8 mouse cellular contexts compared by ENCODE assay signal in the genomic region with DNA sequence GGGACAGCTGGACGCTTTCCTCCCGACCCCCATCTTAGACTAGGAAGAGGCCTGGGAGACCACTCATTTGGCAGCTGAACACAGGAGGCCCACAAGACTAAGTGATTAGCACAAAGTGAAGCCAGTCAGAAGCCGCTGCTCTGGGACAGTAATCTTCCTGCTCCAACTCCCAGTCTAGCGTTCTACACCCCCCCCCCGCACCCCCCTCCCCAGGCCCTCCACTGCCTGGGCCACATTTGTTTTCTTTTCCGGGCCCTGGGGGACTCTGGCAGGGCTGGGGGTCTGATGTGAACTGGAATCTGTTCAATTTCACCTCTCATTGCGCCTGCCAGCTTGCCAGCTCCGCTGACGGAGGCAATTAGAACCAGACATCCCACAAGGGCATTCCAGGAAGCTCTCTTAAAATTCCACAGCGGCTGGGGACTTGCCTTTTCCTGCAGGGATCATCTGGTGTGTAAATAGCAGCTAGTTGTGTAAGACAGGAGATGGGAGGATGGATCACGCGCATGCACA.
DNase-seq lines count a peak whose midpoint lies in the region; ATAC-seq and TF ChIP-seq lines count a peak whose summit lies in the region.

No protein-coding gene starts in this region.

- H3K27me3 ChIP-seq in forebrain, postnatal 0 days (ENCODE audit: insufficient read depth, low read length) = no peaks in the 10 kb centered on the region
- H3K27me3 ChIP-seq in hindbrain, postnatal 0 days (ENCODE audit: insufficient read depth, low read length) = peaks cover 8% of the 10 kb centered on the region
- H3K27me3 ChIP-seq in liver, adult 2 months (ENCODE audit: control insufficient read depth, insufficient read depth, low read length) = no peaks in the 10 kb centered on the region
- peaks cover 58% of the 10 kb centered on the region for H3K27me3 ChIP-seq in neural tube, embryonic 12.5 days (replicated peaks)

- ATAC-seq in forebrain, postnatal 0 days = peak; percentile 62
- ATAC-seq in hindbrain, postnatal 0 days = peak; percentile 53
- ATAC-seq in neural tube, embryonic 12.5 days (ENCODE audit: low FRiP score, low read depth) = peak; percentile 63
- no peak for ATAC-seq in megakaryocyte-erythroid progenitor cell, adult 5-6 weeks (replicated peaks; ENCODE audit: low FRiP score, low TSS enrichment, poor library complexity, severe bottlenecking)

- H3K79me2 ChIP-seq in liver, adult 2 months (ENCODE audit: control insufficient read depth, insufficient read depth, low read length) = no peaks in the 10 kb centered on the region

- no peak for TF ChIP-seq CTCF in forebrain, postnatal 0 days (IDR thresholded peaks at IDR 0.05; ENCODE audit: low read depth)
- no peak for TF ChIP-seq CTCF in hindbrain, postnatal 0 days (IDR thresholded peaks at IDR 0.05; ENCODE audit: low read depth)
- no peak for TF ChIP-seq CTCF in liver, adult 2 months (IDR thresholded peaks at IDR 0.05; ENCODE audit: low read depth, low read length)

- peak; percentile 21 for DNase-seq in urinary bladder, postnatal 14 days (ENCODE audit: low spot score)
- DNase-seq in urinary bladder, postnatal 10 days (ENCODE audit: low spot score) = no peak
- peak; percentile 57 for DNase-seq in forebrain, postnatal 0 days
- peak; percentile 61 for DNase-seq in hindbrain, postnatal 0 days (ENCODE audit: low spot score)
- DNase-seq in liver, adult 2 months (ENCODE audit: extremely low read depth, low read depth, low spot score) = peak; percentile 10
- DNase-seq in thymus, postnatal 25 days = no peak

- WGBS in forebrain, postnatal 0 days = 5% methylated on average over 12 of the region's 12 CpGs
- WGBS in hindbrain, postnatal 0 days = 5% methylated on average over 12 of the region's 12 CpGs
- 53% methylated on average over 12 of the region's 12 CpGs for WGBS in liver, adult 2 months
- 7% methylated on average over 12 of the region's 12 CpGs for WGBS in neural tube, embryonic 12.5 days

- no peak overlapping the region for H3K4me3 ChIP-seq in forebrain, postnatal 0 days (ENCODE audit: low read depth, low read length)
- H3K4me3 ChIP-seq in hindbrain, postnatal 0 days (ENCODE audit: low read length) = no peak overlapping the region
- no peak overlapping the region for H3K4me3 ChIP-seq in liver, adult 2 months (ENCODE audit: insufficient read depth, low read depth, low read length)
- H3K4me3 ChIP-seq in neural tube, embryonic 12.5 days = no peak overlapping the region

- H3K9ac ChIP-seq in forebrain, postnatal 0 days = 0 out of 2 replicates have a peak overlapping the region, but pooled peaks have one; percentile 18
- no peak overlapping the region for H3K9ac ChIP-seq in hindbrain, postnatal 0 days (replicated peaks; ENCODE audit: low read length)
- no peak overlapping the region for H3K9ac ChIP-seq in liver, adult 2 months (ENCODE audit: low read depth, low read length)
- no peak overlapping the region for H3K9ac ChIP-seq in neural tube, embryonic 12.5 days

- H3K9me3 ChIP-seq in forebrain, postnatal 0 days (ENCODE audit: low read length) = no peaks in the 10 kb centered on the region
- H3K9me3 ChIP-seq in hindbrain, postnatal 0 days (ENCODE audit: low read length) = no peaks in the 10 kb centered on the region
- no peaks in the 10 kb centered on the region for H3K9me3 ChIP-seq in neural tube, embryonic 12.5 days

- H3K4me2 ChIP-seq in forebrain, postnatal 0 days (ENCODE audit: low read depth) = no peak overlapping the region
- H3K4me2 ChIP-seq in hindbrain, postnatal 0 days (ENCODE audit: low read depth, low read length) = peak overlapping the region; percentile 27
- peak overlapping the region; percentile 41 for H3K4me2 ChIP-seq in neural tube, embryonic 12.5 days (replicated peaks)

- TF ChIP-seq POLR2A in liver, adult 2 months (IDR thresholded peaks at IDR 0.05; ENCODE audit: extremely low read depth, insufficient read depth, low read length) = no peak

- no peaks in the 10 kb centered on the region for H3K36me3 ChIP-seq in forebrain, postnatal 0 days (ENCODE audit: insufficient read depth)
- H3K36me3 ChIP-seq in hindbrain, postnatal 0 days (ENCODE audit: insufficient read depth, low read length) = no peaks in the 10 kb centered on the region
- H3K36me3 ChIP-seq in liver, adult 2 months (ENCODE audit: control insufficient read depth, insufficient read depth, low read length) = no peaks in the 10 kb centered on the region
- no peaks in the 10 kb centered on the region for H3K36me3 ChIP-seq in neural tube, embryonic 12.5 days

- H3K4me1 ChIP-seq in forebrain, postnatal 0 days (ENCODE audit: insufficient read depth) = no peaks in the 10 kb centered on the region
- H3K4me1 ChIP-seq in hindbrain, postnatal 0 days (ENCODE audit: insufficient read depth, low read length) = peaks cover 4% of the 10 kb centered on the region; the same call in 1 of the 2 replicates
- H3K4me1 ChIP-seq in liver, adult 2 months (ENCODE audit: control insufficient read depth, insufficient read depth, low read length) = no peaks in the 10 kb centered on the region
- H3K4me1 ChIP-seq in neural tube, embryonic 12.5 days = peaks cover 18% of the 10 kb centered on the region

- H3K27ac ChIP-seq in forebrain, postnatal 0 days (ENCODE audit: low read depth, low read length) = no peak overlapping the region
- peak overlapping the region; percentile 7; the same call in 1 of the 2 replicates for H3K27ac ChIP-seq in hindbrain, postnatal 0 days
- H3K27ac ChIP-seq in liver, adult 2 months (replicated peaks; ENCODE audit: insufficient read depth, low read depth, low read length) = no peak overlapping the region
- H3K27ac ChIP-seq in neural tube, embryonic 12.5 days = no peak overlapping the region

Comparison
In these comparisons a context has a peak if more than half of its experiments do, and no peak if none do; other contexts are left out.
1. DNase-seq: peak in urinary bladder, postnatal 14 days (single experiment), forebrain, postnatal 0 days (single experiment), hindbrain, postnatal 0 days (single experiment) and liver, adult 2 months (single experiment); none in urinary bladder, postnatal 10 days (single experiment) and thymus, postnatal 25 days (single experiment).